Mouse (Mus musculus) midbrain, embryonic 11.5 days (tissue): Measurements from ENCODE around the gene Slc9a3r2. TPM values are rescaled to one million over a fixed set of nuclear protein-coding genes. Genes with fewer than 3 reads are reported as not detected.
A peak's percentile ranks its signal among the peaks of the same experiment; 100 is the strongest.

ENCODE experiments used
- ATAC-seq: fragments of 200-750 bp; cut with Nextera tagmentation; 2 replicates; pipeline ENCODE4 v1.8.0; 2017; ENCODE audit warnings: moderate TSS enrichment, moderate library complexity; ENCODE audit not compliant: low FRiP score
- DNase-seq: peaks from one replicate; pipeline ENCODE4 v3.0.0; 2015; ENCODE audit warnings: low spot score; ENCODE audit errors: missing footprints
- H3K27ac ChIP-seq: fragments of 300-500 bp; sonication (generic); 2 replicates; pipeline ENCODE4 v1.5.1; 2014; ENCODE audit warnings: low read depth, low read length
- H3K27me3 ChIP-seq: fragments of 300-500 bp; sonication (generic); 2 replicates; pipeline ENCODE4 v1.6.1; 2014; ENCODE audit warnings: mild to moderate bottlenecking, low read length, moderate library complexity, mixed read lengths; ENCODE audit not compliant: control insufficient read depth, insufficient read depth
- H3K36me3 ChIP-seq: fragments of 300-500 bp; sonication (generic); 2 replicates; pipeline ENCODE4 v1.6.1; 2014; ENCODE audit warnings: mild to moderate bottlenecking, low read length, moderate library complexity, mixed read lengths; ENCODE audit not compliant: control insufficient read depth, insufficient read depth
- H3K4me1 ChIP-seq: fragments of 300-500 bp; sonication (generic); 2 replicates; pipeline ENCODE4 v1.6.1; 2014; ENCODE audit warnings: low read length; ENCODE audit not compliant: control insufficient read depth, insufficient read depth
- H3K4me2 ChIP-seq: fragments of 300-500 bp; sonication (generic); 2 replicates; pipeline ENCODE4 v1.6.1; 2014; ENCODE audit warnings: mild to moderate bottlenecking, moderate library complexity
- H3K4me3 ChIP-seq: fragments of 300-500 bp; sonication (generic); 2 replicates; pipeline ENCODE4 v1.5.1; 2014; ENCODE audit warnings: low read depth, low read length
- H3K9ac ChIP-seq: fragments of 300-500 bp; sonication (generic); 2 replicates; pipeline ENCODE4 v1.6.1; 2014; ENCODE audit warnings: low read length
- H3K9me3 ChIP-seq: fragments of 300-500 bp; sonication (generic); 2 replicates; pipeline ENCODE4 v1.6.1; 2016; ENCODE audit warnings: low read length; ENCODE audit not compliant: control insufficient read depth
- WGBS: fragments of 180-500 bp; shearing (Covaris S2); extraction: QIAGEN DNeasy Blood & Tissue Kit; methylation state at CpG from one replicate; pipeline ENCODE4 v1.1.7; 2014; 5-methylcytosine and 5-hydroxymethylcytosine counted together
- polyA plus RNA-seq: library from polyadenylated mRNA; unstranded; fragments of >200 nt; fragmentation: Nextera tagmentation; extraction: Ambion mirVana; gene quantifications from 2 replicates; pipeline ENCODE4 v1.2.1, GENCODE M21; 2014

Slc9a3r2 gene
- 36.1 and 36.4 TPM in 2 replicates for polyA plus RNA-seq

- peaks cover 9% of the 10 kb centered on the region for H3K4me1 ChIP-seq
- H3K27ac ChIP-seq = no peak within 1 kb of the TSS
- DNase-seq (peak; percentile 93), ATAC-seq (peak; percentile 51)
- no peaks in the 10 kb centered on the region for H3K36me3 ChIP-seq
- H3K27me3 ChIP-seq = peaks cover 10% of the 10 kb centered on the region; the same call in 1 of the 2 replicates
- H3K4me3 ChIP-seq = peak within 1 kb of the TSS; percentile 47
- peak within 1 kb of the TSS; percentile 98 for H3K4me2 ChIP-seq
- WGBS = 1% methylated on average over 38 of the region's 41 CpGs
- peak within 1 kb of the TSS; percentile 70 for H3K9ac ChIP-seq
- no peaks in the 10 kb centered on the region for H3K9me3 ChIP-seq
These were observed at the start of gene Slc9a3r2 for GRCm38 (mm10) chr17:24650070-24650616. Gene Slc9a3r2 (minus strand): TSS chr17:24650327.

DNA sequence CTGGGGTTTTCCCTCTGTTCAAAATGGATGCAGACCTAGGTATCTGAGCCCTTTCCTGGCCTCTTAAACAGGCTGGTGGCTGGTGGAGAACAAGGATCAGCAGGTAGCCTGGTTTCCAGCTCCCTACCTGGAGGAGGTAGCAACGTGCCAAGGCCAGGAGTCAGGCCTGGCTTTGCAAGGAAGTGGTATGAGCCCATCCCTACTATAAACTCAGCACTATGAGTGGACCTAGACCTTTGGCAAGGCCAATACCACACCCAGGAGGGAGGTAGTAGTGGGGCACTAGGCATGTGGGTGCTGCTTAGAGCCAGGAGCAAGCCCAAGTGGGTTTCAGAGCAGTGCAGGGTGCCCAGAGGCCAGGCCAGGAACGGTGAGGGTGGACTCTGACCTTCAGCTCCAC, 49.3 kb upstream of the Slc9a3r2 start:
- Histone ChIP-seq H3K9ac (no peak overlapping the region), H3K4me1 (peaks cover 8% of the 10 kb centered on the region; the same call in 1 of the 2 replicates), H3K9me3 (no peaks in the 10 kb centered on the region), H3K4me2 (no peak overlapping the region), H3K27me3 (no peaks in the 10 kb centered on the region), H3K27ac (no peak overlapping the region), H3K36me3 (peaks cover 24% of the 10 kb centered on the region), H3K4me3 (no peak overlapping the region)
- ATAC-seq (no peak), DNase-seq (no peak)
- WGBS = 83% methylated on average over 2 of the region's 2 CpGs

DNA sequence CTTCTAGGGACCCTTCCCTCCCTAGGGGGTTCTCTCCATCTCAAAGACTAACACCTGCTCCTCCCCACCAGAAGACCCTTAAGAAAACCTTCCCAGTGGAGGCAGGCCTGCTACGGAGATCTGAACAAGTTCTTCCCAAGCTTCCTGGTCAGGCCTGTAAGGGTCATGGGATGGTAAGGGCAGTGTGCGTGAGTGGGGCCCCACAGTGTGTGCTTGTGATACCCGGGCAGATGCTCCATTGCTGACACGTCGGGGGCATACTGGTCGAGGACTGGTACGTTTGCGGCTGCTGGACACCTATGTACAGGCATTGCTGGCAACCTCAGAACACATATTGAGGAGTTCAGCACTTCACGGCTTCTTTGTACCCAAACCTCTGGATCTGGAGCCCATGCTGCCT, 48.6 kb upstream of the Slc9a3r2 start:
- H3K27ac ChIP-seq = no peak overlapping the region
- H3K9me3 ChIP-seq = no peaks in the 10 kb centered on the region
- H3K9ac ChIP-seq = no peak overlapping the region
- no peak overlapping the region for H3K4me3 ChIP-seq
- H3K27me3 ChIP-seq = no peaks in the 10 kb centered on the region
- ATAC-seq (no peak), DNase-seq (no peak)
- WGBS = 72% methylated on average over 9 of the region's 9 CpGs
- H3K4me1 ChIP-seq = peaks cover 10% of the 10 kb centered on the region
- no peak overlapping the region for H3K4me2 ChIP-seq
- peaks cover 16% of the 10 kb centered on the region for H3K36me3 ChIP-seq

DNA sequence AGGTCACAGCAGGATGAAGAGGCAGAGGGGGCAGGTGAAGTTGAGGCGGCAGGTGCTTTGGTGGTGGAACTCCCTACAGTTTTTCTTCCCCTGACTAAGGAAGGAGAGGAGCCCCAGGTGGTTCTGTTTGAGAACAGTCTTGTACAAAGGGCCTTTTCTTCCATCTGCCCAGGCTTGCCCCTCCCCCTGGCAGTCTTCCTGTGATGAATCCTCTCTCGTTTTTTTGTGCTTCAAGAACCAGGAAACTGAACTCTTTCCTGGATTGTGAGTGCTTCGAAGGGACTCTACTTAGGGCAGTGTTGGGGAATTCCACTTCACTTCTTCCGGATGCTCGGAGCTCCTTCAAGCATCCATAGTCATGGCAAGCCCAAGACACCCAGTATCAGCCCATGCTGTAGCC, 47.9 kb upstream of the Slc9a3r2 start:
- no peaks in the 10 kb centered on the region for H3K9me3 ChIP-seq
- H3K4me2 ChIP-seq = no peak overlapping the region
- H3K4me1 ChIP-seq = peaks cover 10% of the 10 kb centered on the region
- H3K4me3 ChIP-seq = no peak overlapping the region
- peaks cover 15% of the 10 kb centered on the region for H3K36me3 ChIP-seq
- no peak overlapping the region for H3K9ac ChIP-seq
- no peak for DNase-seq
- no peaks in the 10 kb centered on the region for H3K27me3 ChIP-seq
- WGBS = 22% methylated on average over 5 of the region's 5 CpGs
- no peak overlapping the region for H3K27ac ChIP-seq
- no peak for ATAC-seq

DNA sequence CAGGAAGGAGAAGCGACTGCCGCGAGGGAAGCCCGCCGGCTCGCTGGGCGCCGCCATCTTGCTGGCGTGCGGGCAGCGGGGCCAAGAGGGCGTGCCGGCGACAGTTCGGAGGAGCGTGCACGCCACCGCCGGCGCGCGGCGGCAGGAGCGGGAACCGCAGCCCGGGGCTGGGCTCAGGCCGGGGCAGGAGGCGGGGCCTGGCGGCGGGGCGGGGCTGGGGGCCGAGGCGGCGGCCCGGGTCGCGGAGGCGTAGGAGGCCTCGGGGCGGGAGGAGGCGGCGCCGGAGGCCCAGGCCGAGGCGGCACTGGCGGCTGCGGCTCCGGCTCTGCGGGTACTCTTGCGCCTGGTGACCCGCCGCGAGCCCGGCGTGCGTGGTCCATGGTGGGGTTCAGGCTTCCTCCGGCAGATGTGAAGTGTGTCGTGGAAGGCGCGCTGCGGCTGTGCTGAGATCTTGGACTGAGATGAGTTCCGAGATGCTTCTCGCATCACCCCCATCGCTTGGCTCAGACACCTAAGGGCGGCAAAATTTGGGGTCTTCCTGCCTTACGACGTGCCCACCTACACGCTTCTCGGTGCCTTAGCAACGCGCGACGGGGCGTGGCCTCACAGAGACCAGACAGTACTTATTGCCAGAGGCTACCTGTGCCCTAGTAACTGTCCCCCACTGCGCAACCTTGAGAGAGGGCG, 46.0 kb upstream of the Slc9a3r2 start, which contains the start of the genes Gfer and Noxo1:
Gfer (minus strand) TSS at position 146 of the 687 bp plus-strand sequence.
Noxo1 (plus strand) TSS at position 224 of the 687 bp plus-strand sequence.
- ATAC-seq (peak; percentile 93), DNase-seq (peak; percentile 98)
- Histone ChIP-seq H3K27ac (peak within 1 kb of the TSS; percentile 59), H3K27me3 (no peaks in the 10 kb centered on the region; the same call in 1 of the 2 replicates), H3K36me3 (peaks cover 2% of the 10 kb centered on the region; the same call in 1 of the 2 replicates), H3K9ac (peak within 1 kb of the TSS; percentile 91), H3K9me3 (no peaks in the 10 kb centered on the region), H3K4me3 (peak within 1 kb of the TSS; percentile 89), H3K4me1 (peaks cover 10% of the 10 kb centered on the region), H3K4me2 (peak within 1 kb of the TSS; percentile 83)
- under 1% methylated on average over 60 of the region's 76 CpGs for WGBS

DNA sequence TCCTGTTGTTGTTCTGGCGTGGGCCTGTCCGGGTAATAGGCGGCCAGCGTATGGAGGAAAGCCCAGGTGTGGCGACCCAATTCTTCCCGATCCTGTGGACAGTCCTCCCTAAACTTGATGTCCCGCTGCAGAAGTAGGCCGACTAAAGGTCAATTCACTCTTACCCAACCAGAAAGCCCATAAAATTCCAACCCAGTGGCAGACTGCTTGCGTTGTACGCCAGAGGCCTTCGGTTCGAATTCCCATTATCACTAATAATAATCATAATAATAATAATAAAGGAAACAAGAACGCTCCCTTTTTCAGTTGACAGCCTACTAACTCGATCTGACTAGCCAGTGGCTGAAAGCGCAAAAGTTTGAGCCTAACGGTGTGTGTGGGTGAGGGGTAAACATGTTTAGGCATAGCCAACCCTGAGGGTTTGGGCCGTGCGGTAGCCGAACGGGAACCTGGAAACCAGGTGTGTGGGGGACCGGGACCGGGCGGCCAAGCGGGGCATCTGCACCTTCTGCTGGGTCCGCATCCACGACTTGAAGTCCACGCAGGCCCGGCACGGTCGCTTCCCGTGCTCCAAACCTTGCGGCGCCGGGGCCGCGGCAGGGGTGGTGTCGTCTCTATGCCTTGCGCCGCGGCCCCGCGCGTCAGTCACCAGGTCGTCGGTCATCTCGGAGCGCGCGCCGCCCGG, 45.3 kb upstream of the Slc9a3r2 start:
- peak overlapping the region; percentile 89 for H3K4me3 ChIP-seq
- ATAC-seq (no peak; the same call in 1 of the 2 replicates), DNase-seq (no peak)
- 8% methylated on average over 48 of the region's 51 CpGs for WGBS
- peaks cover 7% of the 10 kb centered on the region for H3K27me3 ChIP-seq
- peak overlapping the region; percentile 91 for H3K9ac ChIP-seq
- H3K4me1 ChIP-seq = peaks cover 10% of the 10 kb centered on the region
- peaks cover under 1% of the 10 kb centered on the region; the same call in 1 of the 2 replicates for H3K36me3 ChIP-seq
- peak overlapping the region; percentile 59 for H3K27ac ChIP-seq
- H3K4me2 ChIP-seq = peak overlapping the region; percentile 83
- no peaks in the 10 kb centered on the region for H3K9me3 ChIP-seq

GRCm38 (mm10) chr17:24692385-24692784, 42.3 kb upstream of the Slc9a3r2 start:
- WGBS = 92% methylated on average over 5 of the region's 5 CpGs
- peaks cover 36% of the 10 kb centered on the region for H3K27me3 ChIP-seq
- H3K36me3 ChIP-seq = no peaks in the 10 kb centered on the region
- H3K4me2 ChIP-seq = no peak overlapping the region
- H3K27ac ChIP-seq = no peak overlapping the region
- ATAC-seq = no peak
- H3K4me3 ChIP-seq = no peak overlapping the region
- H3K4me1 ChIP-seq = peaks cover 14% of the 10 kb centered on the region
- no peak overlapping the region for H3K9ac ChIP-seq
- H3K9me3 ChIP-seq = no peaks in the 10 kb centered on the region
- no peak for DNase-seq

DNA sequence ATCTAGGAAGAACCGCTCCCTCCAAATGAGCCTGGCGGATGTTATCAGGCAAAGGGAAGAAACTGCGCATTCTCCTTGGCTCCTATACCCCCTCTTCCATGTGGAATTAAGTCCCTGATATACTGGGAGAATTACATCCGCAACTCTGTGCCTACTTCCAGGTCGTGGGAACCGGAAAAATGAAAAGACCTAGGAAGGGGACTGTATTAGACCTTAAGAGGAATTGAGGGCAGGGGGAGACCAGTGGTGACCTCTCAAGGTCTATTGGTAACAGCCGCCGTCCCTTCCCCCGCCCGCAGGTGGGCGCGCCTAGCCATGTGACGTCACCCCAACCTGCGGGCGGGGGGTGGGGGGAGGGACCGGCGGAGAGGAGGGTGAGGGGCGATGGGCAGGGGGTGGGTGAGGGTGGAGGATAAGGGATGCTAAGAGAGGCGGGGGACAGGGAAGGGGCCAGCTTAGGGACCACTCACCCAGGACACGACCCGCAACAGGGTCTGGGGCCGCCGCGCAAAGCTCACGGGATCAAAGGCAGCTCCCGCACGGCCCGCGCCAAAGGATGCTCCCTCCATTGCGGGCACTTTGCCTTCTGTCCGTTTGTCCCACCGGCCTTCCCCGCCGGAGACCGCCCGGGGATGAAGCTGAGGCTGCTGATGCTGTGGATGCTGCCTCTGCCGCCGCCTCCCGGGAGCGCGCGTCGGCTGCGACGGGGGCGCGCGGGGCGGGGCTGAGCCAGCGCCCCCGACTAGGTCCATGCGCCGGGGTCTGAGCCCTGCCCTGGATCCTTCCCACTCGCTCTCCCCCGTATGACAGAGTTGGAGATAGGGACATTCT, 39.3 kb upstream of the Slc9a3r2 start, which contains the start of gene Syngr3:
Syngr3 (minus strand) TSS at position 705 of the 831 bp plus-strand sequence.
- peaks cover 42% of the 10 kb centered on the region for H3K27me3 ChIP-seq
- peak; percentile 64 for ATAC-seq

More for the DNA sequence above, 39.3 kb upstream of the Slc9a3r2 start, which contains the start of gene Syngr3:
- peak within 1 kb of the TSS; percentile 64 for H3K4me3 ChIP-seq
- peaks cover 6% of the 10 kb centered on the region for H3K4me1 ChIP-seq
- H3K36me3 ChIP-seq = no peaks in the 10 kb centered on the region
- peak within 1 kb of the TSS; percentile 73 for H3K9ac ChIP-seq
- DNase-seq = peak; percentile 96
- H3K4me2 ChIP-seq = peak within 1 kb of the TSS; percentile 92
- WGBS = 1% methylated on average over 53 of the region's 55 CpGs
- no peak within 1 kb of the TSS for H3K27ac ChIP-seq
- H3K9me3 ChIP-seq = no peaks in the 10 kb centered on the region
